Mouse (Mus musculus) erythroblast, embryonic 14.5 days (primary cell): ENCODE results near the gene Rpa1.

Experiments used
- GATA1 ChIP-seq: IDR thresholded peaks from 2 replicates; pipeline ENCODE4 v1.6.1; 2012; ENCODE audit warnings: low read length, inconsistent platforms, mixed read lengths
- TAL1 ChIP-seq: IDR thresholded peaks from 3 replicates; pipeline ENCODE4 v1.6.1; 2012; ENCODE audit warnings: low read length, inconsistent platforms, mixed read lengths

DNA sequence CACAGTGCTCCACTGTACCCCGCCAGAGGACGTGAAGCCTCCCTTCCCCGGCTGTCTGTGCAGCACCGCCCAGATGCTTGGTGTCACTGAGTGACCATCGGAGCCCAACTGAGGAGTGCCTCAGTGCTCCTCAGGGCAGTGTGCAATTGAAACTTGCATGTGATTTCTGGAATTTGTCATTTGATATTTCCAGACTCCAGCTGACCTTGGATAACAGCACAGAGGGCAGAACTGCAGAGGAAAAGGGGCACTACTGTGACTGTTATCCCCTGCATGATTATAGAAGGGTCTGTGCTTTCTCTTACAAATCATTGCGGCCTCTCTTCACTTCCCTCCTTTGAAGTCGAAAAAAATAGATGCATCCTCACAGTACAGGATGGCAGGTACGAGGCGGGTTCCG is 60.2 kb downstream of the Rpa1 start:
- TF ChIP-seq GATA1 (no peak), TAL1 (no peak)
